Mouse (Mus musculus) kidney, embryonic 14.5 days (tissue): ENCODE measurements around the gene Tle2. TPM values are rescaled to one million over a fixed set of nuclear protein-coding genes. Genes with fewer than 3 reads are reported as not detected.

ENCODE experiments used
- ATAC-seq: fragments of 200-750 bp; cut with Nextera tagmentation; 2 replicates; pipeline ENCODE4 v1.8.0; 2017; ENCODE audit warnings: moderate number of reproducible peaks, mild to moderate bottlenecking, moderate TSS enrichment, moderate library complexity; ENCODE audit not compliant: low FRiP score, low TSS enrichment
- H3K27ac ChIP-seq: fragments of 300-500 bp; sonication (generic); 2 replicates; pipeline ENCODE4 v1.5.1; 2014; ENCODE audit warnings: low read depth, mild to moderate bottlenecking, low read length, moderate library complexity, mixed read lengths
- H3K27me3 ChIP-seq: fragments of 300-500 bp; sonication (generic); 2 replicates; pipeline ENCODE4 v1.6.1; 2014; ENCODE audit warnings: mild to moderate bottlenecking, low read length; ENCODE audit not compliant: control insufficient read depth, insufficient read depth
- H3K36me3 ChIP-seq: fragments of 300-500 bp; sonication (generic); 2 replicates; pipeline ENCODE4 v1.6.1; 2014; ENCODE audit warnings: low read length, mixed read lengths; ENCODE audit not compliant: control insufficient read depth, insufficient read depth
- H3K4me1 ChIP-seq: fragments of 300-500 bp; sonication (generic); 2 replicates; pipeline ENCODE4 v1.6.1; 2014; ENCODE audit warnings: low read length, mixed read lengths; ENCODE audit not compliant: control insufficient read depth, insufficient read depth
- H3K4me2 ChIP-seq: fragments of 300-500 bp; sonication (generic); replicated peaks from 2 replicates; pipeline ENCODE4 v1.6.1; 2014; ENCODE audit warnings: low read depth, mild to moderate bottlenecking, low read length
- H3K4me3 ChIP-seq: fragments of 300-500 bp; sonication (generic); 2 replicates; pipeline ENCODE4 v1.5.1; 2014; ENCODE audit warnings: mild to moderate bottlenecking, low read length
- H3K9ac ChIP-seq: fragments of 300-500 bp; sonication (generic); 2 replicates; pipeline ENCODE4 v1.6.1; 2014; ENCODE audit warnings: low read depth, mild to moderate bottlenecking, low read length, moderate library complexity
- H3K9me3 ChIP-seq: fragments of 300-500 bp; sonication (generic); 2 replicates; pipeline ENCODE4 v1.6.1; 2016; ENCODE audit warnings: low read length; ENCODE audit not compliant: control insufficient read depth
- WGBS: fragments of 180-500 bp; shearing (Covaris S2); extraction: QIAGEN DNeasy Blood & Tissue Kit; methylation state at CpG from one replicate; pipeline ENCODE4 v1.1.7; 2014; 5-methylcytosine and 5-hydroxymethylcytosine counted together
- polyA plus RNA-seq: library from polyadenylated mRNA; unstranded; fragments of >200 nt; fragmentation: Nextera tagmentation; extraction: Ambion mirVana; gene quantifications from 2 replicates; pipeline ENCODE4 v1.2.1, GENCODE M21; 2014

The Tle2 gene
- polyA plus RNA-seq, 1 experiment from 2014 or later, result 30.4 TPM

GRCm38 (mm10) chr10:81604019-81604967 lies 29.9 kb downstream of the Tle2 start:
- WGBS, result 77% methylated on average over 12 of the region's 12 CpGs
- peaks cover 42% of the 10 kb centered on the region for H3K4me1 ChIP-seq
- H3K9me3 ChIP-seq, result no peaks in the 10 kb centered on the region
- ATAC-seq, result no peak
- no peak overlapping the region for H3K27ac ChIP-seq
- no peak overlapping the region for H3K4me3 ChIP-seq
- peak overlapping the region; percentile 61; the same call in 1 of the 2 replicates for H3K4me2 ChIP-seq
- H3K27me3 ChIP-seq, result no peaks in the 10 kb centered on the region
- no peak overlapping the region for H3K9ac ChIP-seq
- H3K36me3 ChIP-seq, result no peaks in the 10 kb centered on the region

DNA sequence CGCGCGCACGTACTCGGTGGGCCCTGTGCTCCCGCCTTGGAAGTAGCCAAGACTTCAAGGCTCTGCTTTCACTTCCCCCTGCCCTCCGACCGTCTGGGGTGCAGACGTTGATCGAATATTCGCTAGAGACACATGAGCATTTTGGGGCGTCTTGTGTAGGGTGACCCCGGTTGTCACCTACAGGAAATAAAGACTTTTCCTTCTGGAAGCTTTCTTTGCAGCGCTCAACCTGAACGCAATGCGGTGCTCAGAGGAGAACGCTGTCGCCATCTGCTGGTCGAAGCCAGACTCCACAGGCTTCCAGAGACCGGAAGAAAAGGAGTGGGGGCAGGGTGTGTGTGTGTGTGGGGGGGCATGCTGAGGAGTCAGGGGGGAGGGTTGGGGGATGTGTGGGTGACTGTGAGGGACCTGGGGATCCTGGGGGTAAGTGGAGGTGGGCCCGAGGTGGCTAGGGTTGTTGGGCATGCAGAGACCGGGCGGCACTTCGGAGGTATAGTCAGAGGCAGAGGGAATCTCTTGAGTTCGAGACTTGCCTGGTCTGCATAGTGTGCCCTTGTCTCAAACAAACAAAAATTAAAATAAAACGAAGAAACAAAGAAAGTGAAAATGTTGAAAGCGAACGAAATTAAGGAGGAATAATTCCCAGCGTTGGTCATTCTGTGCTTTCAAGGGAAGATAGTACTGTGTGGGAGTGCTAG lies 30.8 kb downstream of the Tle2 start:
- no peaks in the 10 kb centered on the region for H3K27me3 ChIP-seq
- H3K4me1 ChIP-seq, result peaks cover 35% of the 10 kb centered on the region
- H3K36me3 ChIP-seq, result no peaks in the 10 kb centered on the region
- peak overlapping the region; percentile 61 for H3K4me2 ChIP-seq
- H3K9me3 ChIP-seq, result no peaks in the 10 kb centered on the region; the same call in 1 of the 2 replicates
- peak overlapping the region; percentile 49 for H3K4me3 ChIP-seq
- peak; percentile 33 for ATAC-seq
- peak overlapping the region; percentile 79 for H3K27ac ChIP-seq
- H3K9ac ChIP-seq, result peak overlapping the region; percentile 46; the same call in 1 of the 2 replicates
- 20% methylated on average over 29 of the region's 29 CpGs for WGBS

GRCm38 (mm10) chr10:81605666-81605973 lies 31.3 kb downstream of the Tle2 start:
- Histone ChIP-seq H3K9ac (peak overlapping the region; percentile 46; the same call in 1 of the 2 replicates), H3K27me3 (no peaks in the 10 kb centered on the region), H3K9me3 (no peaks in the 10 kb centered on the region; the same call in 1 of the 2 replicates), H3K4me1 (peaks cover 30% of the 10 kb centered on the region), H3K36me3 (no peaks in the 10 kb centered on the region), H3K4me2 (peak overlapping the region; percentile 61), H3K27ac (peak overlapping the region; percentile 79), H3K4me3 (peak overlapping the region; percentile 49)
- ATAC-seq, result no peak
- 3% methylated on average over 14 of the region's 14 CpGs for WGBS

GRCm38 (mm10) chr10:81605974-81606751 lies 31.8 kb downstream of the Tle2 start, which contains the start of gene BC025920:
Gene BC025920, plus strand, starts transcription at chr10:81606270.
- peak; percentile 84 for ATAC-seq

DNA sequence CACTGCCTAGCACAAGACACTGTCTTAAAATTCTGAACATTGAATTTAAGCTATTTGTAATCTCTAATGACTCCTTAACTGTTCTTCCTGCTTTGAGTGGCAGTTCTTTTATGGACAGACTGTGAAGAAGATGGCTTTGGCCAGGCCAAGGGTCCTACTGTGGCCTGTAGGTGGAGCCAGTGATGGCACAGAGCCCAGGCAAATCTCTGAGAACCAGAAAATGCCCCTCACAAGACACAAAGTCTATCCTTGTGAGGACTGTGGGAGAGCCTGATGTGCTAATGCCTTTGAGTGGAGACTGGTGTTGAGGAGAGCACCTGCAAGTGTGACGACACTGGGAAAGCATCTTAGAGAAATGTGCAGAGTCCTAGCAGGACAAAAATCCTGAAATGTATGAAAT lies 33.9 kb downstream of the Tle2 start:
- Histone ChIP-seq H3K27me3 (no peaks in the 10 kb centered on the region), H3K9ac (no peak overlapping the region), H3K9me3 (no peaks in the 10 kb centered on the region; the same call in 1 of the 2 replicates), H3K4me1 (peaks cover 13% of the 10 kb centered on the region), H3K4me3 (no peak overlapping the region), H3K4me2 (no peak overlapping the region), H3K27ac (no peak overlapping the region), H3K36me3 (no peaks in the 10 kb centered on the region)
- ATAC-seq, result no peak
- 86% methylated on average over 1 of the region's 1 CpGs for WGBS

More at GRCm38 (mm10) chr10:81605974-81606751, 31.8 kb downstream of the Tle2 start, which contains the start of gene BC025920:
- no peaks in the 10 kb centered on the region for H3K36me3 ChIP-seq
- peaks cover 27% of the 10 kb centered on the region for H3K4me1 ChIP-seq
- peak within 1 kb of the TSS; percentile 49 for H3K4me3 ChIP-seq
- H3K27me3 ChIP-seq, result no peaks in the 10 kb centered on the region
- 1% methylated on average over 39 of the region's 39 CpGs for WGBS
- H3K27ac ChIP-seq, result peak within 1 kb of the TSS; percentile 79
- H3K9me3 ChIP-seq, result no peaks in the 10 kb centered on the region; the same call in 1 of the 2 replicates
- H3K9ac ChIP-seq, result peak within 1 kb of the TSS; percentile 58
- H3K4me2 ChIP-seq, result peak within 1 kb of the TSS; percentile 85

DNA sequence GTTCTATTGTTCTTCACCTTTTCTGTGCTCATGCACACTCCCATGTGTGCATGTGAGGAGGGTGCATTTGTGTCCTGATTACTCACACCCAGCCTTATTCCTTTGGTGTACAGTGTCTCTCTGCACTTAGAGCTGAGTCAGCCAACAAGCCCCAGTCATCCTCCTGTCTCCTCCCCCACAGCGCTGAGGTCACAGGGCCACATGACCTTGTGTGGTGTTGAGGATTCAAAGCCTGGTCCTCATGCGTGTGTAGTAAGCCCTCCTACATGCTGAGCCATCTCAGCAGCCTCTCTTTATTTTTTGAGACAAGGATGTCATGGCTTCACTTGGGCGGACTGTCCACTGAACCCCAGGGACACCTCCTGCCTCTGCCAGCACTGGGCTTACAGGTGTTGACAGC lies 38.4 kb downstream of the Tle2 start:
- Histone ChIP-seq H3K4me2 (no peak overlapping the region), H3K4me1 (0 out of 2 replicates have a peak, but pooled peaks cover 5% of the 10 kb centered on the region), H3K4me3 (no peak overlapping the region), H3K36me3 (no peaks in the 10 kb centered on the region), H3K27ac (no peak overlapping the region), H3K9me3 (no peaks in the 10 kb centered on the region; the same call in 1 of the 2 replicates), H3K9ac (no peak overlapping the region), H3K27me3 (no peaks in the 10 kb centered on the region)
- 50% methylated on average over 3 of the region's 3 CpGs for WGBS
- ATAC-seq, result no peak

GRCm38 (mm10) chr10:81615486-81615885 lies 41.1 kb downstream of the Tle2 start:
- H3K4me3 ChIP-seq, result no peak overlapping the region
- whole genome bisulfite sequencing, result 28% methylated on average over 6 of the region's 6 CpGs
- H3K9ac ChIP-seq, result no peak overlapping the region
- H3K9me3 ChIP-seq, result no peaks in the 10 kb centered on the region
- no peak overlapping the region for H3K4me2 ChIP-seq
- H3K27me3 ChIP-seq, result no peaks in the 10 kb centered on the region
- 0 out of 2 replicates have a peak, but pooled peaks cover 5% of the 10 kb centered on the region for H3K4me1 ChIP-seq
- H3K36me3 ChIP-seq, result no peaks in the 10 kb centered on the region
- 0 out of 2 replicates have a peak, but pooled peaks have one; percentile 44 for ATAC-seq
- H3K27ac ChIP-seq, result no peak overlapping the region

GRCm38 (mm10) chr10:81619976-81620375 lies 45.6 kb downstream of the Tle2 start:
- Histone ChIP-seq H3K9me3 (no peaks in the 10 kb centered on the region), H3K9ac (no peak overlapping the region), H3K4me2 (no peak overlapping the region), H3K27ac (no peak overlapping the region), H3K27me3 (no peaks in the 10 kb centered on the region), H3K36me3 (peaks cover 27% of the 10 kb centered on the region; the same call in 1 of the 2 replicates), H3K4me1 (0 out of 2 replicates have a peak, but pooled peaks cover 5% of the 10 kb centered on the region), H3K4me3 (no peak overlapping the region)
- ATAC-seq, result no peak
- 86% methylated on average over 5 of the region's 5 CpGs for WGBS
